Mouse (Mus musculus): ENCODE measurements around the gene Klhl28. TPM values are rescaled to one million over a fixed set of nuclear protein-coding genes. Genes with fewer than 3 reads are reported as not detected.
A peak's percentile ranks its signal among the peaks of the same experiment; 100 is the strongest.

Klhl28 gene
- 10 to 100 TPM; 26.2 to 26.8 TPM for total RNA-seq (2021)

GRCm38 (mm10) chr12:64965124-64966026 lies at the start of gene Klhl28, which contains the start of gene Togaram1:
Klhl28 (minus strand) TSS chr12:64965534.
Togaram1 (plus strand) TSS chr12:64965804.
- DNase-seq, result peak; percentile 99

DNA sequence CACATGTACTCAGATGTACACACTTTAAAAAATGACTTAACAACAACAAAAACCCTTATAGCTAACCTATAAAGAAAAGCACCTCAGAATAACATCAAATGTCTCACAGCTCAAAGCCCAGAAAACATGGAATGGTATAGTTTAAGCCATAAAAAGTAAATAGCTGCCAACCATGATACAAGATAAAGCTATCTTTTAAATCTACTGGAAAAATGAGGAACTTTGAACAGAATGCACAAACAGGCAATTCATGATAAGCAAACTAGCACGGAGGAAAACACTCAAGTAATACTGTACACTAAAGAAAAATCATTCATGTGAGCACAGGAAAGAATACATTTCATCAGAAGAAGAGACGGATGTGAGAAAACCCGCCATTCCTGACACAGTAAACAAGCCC lies 42.4 kb upstream of the Klhl28 start:
- DNase-seq, result no peak

- DNase-seq, result no peak
These were observed 12.2 kb upstream of the Klhl28 start for GRCm38 (mm10) chr12:64977518-64977917.

GRCm38 (mm10) chr12:64976191-64976590 lies 10.9 kb upstream of the Klhl28 start:
- DNase-seq, result no peak

DNA sequence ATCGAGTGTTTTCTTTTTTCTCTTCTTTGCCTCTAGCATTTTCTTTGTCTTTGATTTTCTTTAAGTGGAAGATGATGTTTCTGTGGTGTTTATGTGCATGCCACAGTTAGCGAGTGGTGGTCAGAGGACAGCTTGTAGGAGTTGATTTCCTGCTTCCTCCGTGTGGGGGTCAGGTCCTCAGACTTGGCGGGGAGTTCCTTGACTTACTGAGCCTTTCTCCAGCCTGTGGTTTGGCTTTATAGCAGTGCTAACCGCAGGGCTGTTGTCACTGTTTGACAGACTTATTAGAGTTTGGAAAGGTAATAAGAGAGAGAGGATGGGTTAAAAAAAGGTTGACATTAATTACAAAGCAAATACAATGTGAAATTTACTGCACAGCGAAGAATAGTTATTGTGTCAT lies 10.2 kb upstream of the Klhl28 start:
- DNase-seq, result no peak

DNA sequence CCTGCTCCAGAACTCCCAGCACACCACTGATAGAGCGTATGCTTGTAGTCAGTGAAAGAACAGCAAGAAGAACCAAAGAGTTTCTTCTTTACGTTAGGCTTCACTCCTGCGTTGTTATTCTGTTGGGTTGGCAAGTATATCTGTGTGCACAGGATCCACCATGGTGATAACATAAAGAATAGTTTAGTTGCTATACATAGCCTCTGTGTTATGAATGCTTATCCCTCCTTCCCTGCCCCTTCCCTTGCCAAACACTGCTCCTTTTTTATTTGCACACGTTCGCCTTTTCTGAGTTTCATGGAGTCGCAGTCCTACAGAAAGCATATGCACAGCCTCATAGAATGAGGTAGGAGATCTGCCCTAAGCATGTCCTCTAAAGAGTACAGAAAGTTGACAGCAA lies 6.7 kb upstream of the Klhl28 start:
- no peak for DNase-seq

DNA sequence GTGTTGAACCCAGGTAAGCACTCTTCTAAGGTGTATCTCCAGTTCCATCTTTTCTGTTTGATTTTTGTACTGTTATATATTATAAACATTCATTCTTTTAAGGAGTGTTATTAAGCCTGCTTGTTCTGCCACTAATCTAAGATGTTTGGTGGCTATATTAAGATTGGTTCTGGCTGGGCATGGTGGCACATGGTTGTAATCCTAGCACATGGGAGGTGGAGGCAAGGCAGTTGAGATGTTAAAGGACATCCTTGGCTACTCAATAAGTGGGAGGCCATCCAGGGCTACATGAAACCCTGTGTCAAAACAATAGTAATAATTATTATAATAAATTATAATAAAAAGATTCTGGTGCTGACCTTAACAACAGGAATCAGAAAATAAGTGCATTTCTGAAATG lies 6.1 kb upstream of the Klhl28 start:
- no peak for DNase-seq

DNA sequence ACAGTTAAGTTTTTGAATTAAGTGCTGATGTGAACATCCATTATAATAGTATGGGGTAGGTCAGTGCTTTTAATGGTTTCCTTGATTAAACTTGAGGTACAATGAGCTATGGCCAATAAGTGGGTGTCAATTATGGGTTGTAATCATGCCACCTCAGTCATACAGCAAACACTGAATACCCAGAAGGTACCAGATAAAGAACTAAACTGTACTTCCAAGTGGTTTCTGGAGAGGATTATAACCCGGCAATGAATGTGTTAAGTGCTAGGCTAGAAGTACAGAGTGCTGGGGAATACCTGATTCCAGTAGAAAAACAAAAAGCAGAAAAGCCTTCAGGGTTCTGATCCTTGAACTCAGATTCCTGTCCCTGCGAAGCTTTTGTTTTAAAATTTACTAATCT lies 2.7 kb upstream of the Klhl28 start:
- no peak for DNase-seq

DNA sequence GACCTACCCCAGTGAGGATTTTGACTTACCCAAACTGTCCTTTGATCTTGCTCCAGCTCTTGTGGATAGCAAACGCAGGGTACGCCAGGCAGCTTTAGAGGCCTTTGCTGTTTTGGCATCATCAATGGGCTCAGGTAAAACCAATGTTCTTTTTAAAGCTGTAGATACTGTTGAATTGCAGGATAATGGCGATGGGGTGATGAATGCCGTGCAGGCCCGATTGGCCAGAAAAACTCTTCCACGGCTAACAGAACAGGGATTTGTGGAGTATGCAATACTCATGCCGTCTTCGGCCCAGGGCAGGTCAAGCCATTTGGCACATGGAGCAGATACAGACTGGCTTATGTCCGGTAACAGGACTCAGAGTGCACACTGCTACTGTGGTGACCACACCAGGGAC lies 2.1 kb upstream of the Klhl28 start:
- peak in 1 of 2 experiments; percentile 6 for DNase-seq

DNA sequence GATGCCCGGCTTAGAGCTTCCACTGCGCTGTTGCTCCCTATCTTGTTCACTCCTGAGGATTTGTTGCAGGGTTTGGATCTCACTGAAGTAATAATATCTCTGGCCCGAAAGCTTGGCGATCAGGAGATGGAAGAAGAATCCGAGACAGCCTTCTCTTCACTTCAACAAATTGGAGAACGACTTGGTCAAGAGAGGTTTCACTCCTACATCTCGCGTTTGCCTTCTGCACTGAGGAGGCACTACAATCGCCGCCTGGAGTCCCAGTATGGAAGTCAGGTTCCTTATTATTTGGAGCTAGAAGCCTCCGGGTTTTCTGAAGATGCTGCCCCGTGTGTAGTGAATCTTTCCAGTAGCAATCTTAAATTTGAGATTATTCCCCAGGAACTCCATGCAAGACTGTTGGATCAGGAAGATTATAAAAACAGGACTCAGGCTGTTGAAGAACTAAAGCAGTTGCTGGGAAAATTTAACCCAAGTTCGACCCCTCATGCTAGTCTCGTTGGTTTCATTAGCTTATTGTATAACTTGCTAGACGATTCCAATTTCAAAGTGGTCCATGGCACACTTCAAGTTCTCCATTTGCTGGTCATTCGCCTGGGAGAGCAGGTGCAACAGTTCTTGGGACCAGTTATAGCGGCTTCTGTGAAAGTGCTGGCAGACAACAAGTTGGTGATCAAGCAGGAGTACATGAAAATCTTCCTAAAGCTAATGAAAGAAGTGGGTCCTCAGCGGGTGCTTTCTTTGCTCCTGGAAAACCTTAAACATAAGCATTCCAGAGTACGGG lies 1.5 kb upstream of the Klhl28 start:
- DNase-seq, result no peak

GRCm38 (mm10) chr12:64966101-64966631 lies 832 bp upstream of the Klhl28 start:
- DNase-seq, result peak; percentile 42 to 52

DNA sequence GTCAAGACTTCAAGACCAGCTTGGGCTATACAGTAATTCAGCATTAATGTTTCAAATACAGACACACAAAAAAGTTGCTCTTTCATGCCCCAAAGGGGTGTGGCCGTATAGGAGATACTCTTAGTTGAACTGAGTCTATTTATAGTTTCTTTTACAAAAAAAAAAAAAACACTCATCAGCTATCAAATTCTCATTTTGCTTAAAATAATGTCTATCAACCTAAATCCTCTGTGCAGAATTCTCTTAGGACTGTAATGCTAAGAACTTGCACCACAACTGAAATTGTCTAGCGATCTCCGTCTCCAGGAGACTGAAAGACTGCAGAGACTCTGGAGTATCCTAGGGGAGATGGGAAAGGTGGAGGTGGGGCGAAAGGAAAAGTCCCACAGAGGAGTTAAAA lies 774 bp downstream of the Klhl28 start:
- no peak for DNase-seq

GRCm38 (mm10) chr12:64937493-64937892 lies 27.8 kb downstream of the Klhl28 start:
- no peak for DNase-seq

GRCm38 (mm10) chr12:64917578-64918471 lies 47.5 kb downstream of the Klhl28 start, which contains the start of gene Gm527:
Gm527 (plus strand) TSS chr12:64917906.
- DNase-seq, result peak; percentile 92 to 93

DNA sequence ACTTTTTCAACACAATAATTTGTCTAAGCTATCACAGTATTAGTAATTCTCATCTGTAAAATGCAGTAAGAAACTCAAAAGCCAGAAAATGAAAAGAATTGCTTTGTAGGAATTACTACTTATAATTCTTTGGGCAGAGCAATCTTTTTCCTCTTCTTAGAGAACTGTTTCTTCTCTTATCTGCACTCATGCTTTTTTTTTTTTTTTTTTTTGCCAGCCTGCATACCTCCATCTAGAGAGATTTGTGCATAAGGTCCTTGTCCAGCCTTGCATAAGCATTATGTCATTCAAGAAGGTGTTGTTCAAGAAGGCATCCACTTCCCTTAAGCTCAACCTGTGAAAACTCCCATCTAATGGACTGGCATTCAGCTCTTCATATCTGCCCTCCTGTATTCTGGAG lies 48.6 kb downstream of the Klhl28 start:
- no peak for DNase-seq

DNA sequence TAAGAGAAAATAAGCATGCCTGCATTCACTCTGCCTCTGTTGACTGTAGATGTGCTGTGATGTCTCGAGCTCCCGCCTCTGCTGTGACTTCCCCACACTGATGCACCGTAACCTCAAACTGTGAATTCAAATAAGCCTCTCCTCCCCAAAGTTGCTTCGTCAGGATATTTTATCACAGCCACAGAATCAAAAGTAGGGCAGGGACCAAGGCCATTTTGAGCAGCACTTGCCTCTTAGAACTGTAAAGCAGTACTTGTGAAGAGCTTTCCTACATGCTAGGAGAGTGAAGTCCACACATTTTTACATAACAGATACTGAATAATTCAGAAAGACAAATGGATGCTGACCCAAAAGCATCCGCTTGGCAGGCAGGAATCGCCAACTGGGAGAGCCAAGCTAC lies 52.3 kb downstream of the Klhl28 start:
- DNase-seq, result no peak

DNA sequence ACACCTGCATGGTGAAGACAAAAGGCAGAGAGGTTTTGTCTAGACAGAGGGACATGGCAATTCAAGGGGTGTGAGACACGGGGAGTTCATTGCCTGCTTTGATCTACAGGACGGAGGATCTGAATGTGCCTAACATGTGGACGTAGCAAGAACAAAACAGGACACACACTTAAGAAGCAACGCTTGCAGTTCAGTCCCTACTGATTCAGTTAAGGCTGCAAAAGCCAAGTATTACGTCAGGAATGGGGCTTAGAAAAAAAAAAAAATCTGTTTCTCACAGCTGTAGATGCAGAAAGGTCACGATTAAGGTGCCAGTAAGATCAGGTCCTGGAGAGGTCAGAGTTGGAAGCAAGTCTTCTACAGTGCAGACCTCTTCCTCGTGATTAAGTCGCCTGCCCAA lies 62.1 kb downstream of the Klhl28 start:
- no peak for DNase-seq

GRCm38 (mm10) chr12:64902506-64902905 lies 62.8 kb downstream of the Klhl28 start:
- DNase-seq, result no peak

DNA sequence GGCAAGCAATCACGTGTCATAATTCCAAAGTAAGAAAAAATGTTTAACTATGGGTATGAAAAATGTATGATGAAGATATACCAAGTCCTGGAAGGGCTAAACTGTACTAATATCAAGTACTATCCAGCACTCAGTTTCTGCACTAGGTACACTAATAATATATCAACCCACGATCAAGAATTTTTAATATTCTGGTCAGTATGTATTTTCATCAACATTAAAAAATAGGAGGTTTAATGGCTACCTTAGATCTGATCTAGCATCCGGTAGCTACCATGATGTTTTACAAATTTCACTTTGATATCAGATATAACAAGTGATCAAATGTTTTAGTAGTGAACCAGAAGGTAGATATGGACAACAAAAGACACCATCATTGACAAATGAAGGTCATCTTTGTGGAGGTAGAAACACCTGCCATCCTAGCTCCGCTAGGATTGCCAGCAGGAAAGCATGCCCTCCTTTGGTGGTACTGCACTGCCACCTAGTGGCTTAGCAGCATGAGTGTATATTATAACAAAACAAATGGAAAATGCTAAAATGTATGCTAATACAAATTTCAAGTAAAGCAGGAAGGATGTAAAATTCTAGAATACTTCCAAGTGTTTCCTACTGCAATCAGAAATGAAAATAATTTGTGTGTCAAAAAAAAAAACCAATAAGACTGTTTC lies 68.1 kb downstream of the Klhl28 start:
- DNase-seq, result peak; percentile 46 to 51
